Mouse (Mus musculus) 3134 (cell line): Measurements from ENCODE around the gene Mrpl4.
A peak's percentile ranks its signal among the peaks of the same experiment; 100 is the strongest.

Source experiments
- DNase-seq: peaks from one replicate; pipeline ENCODE4 v3.0.0-alpha.2; 2011; ENCODE audit warnings: low spot score; ENCODE audit not compliant: insufficient read length; ENCODE audit errors: extremely low read depth

Gene Mrpl4

GRCm38 (mm10) chr9:21016331-21017176 is 14.0 kb downstream of the Mrpl4 start:
- no peak for DNase-seq

- no peak for DNase-seq
Observed at GRCm38 (mm10) chr9:21017177-21017575, 14.6 kb downstream of the Mrpl4 start.

GRCm38 (mm10) chr9:21018600-21018999 is 16.1 kb downstream of the Mrpl4 start:
- no peak for DNase-seq

GRCm38 (mm10) chr9:21021363-21021762 is 18.8 kb downstream of the Mrpl4 start:
- DNase-seq = no peak

- no peak for DNase-seq
Observed at GRCm38 (mm10) chr9:21022288-21022687, 19.8 kb downstream of the Mrpl4 start.

GRCm38 (mm10) chr9:21022726-21023125 is 20.2 kb downstream of the Mrpl4 start:
- no peak for DNase-seq

- DNase-seq = no peak
Observed at GRCm38 (mm10) chr9:21025258-21025810, 22.8 kb downstream of the Mrpl4 start.

- DNase-seq = no peak
Observed at GRCm38 (mm10) chr9:21026849-21027248, 24.3 kb downstream of the Mrpl4 start.

GRCm38 (mm10) chr9:21027774-21028290 is 25.3 kb downstream of the Mrpl4 start:
- no peak for DNase-seq

GRCm38 (mm10) chr9:21028560-21029110 is 26.1 kb downstream of the Mrpl4 start:
- DNase-seq = no peak

- DNase-seq = peak; percentile 40
Observed at GRCm38 (mm10) chr9:21029291-21030054, 26.9 kb downstream of the Mrpl4 start, which contains the start of gene Icam4. Gene Icam4 (plus strand): TSS chr9:21029373.

GRCm38 (mm10) chr9:21030055-21030600 is 27.6 kb downstream of the Mrpl4 start:
- DNase-seq = no peak

GRCm38 (mm10) chr9:21030781-21031250 is 28.3 kb downstream of the Mrpl4 start:
- peak; percentile 75 for DNase-seq

GRCm38 (mm10) chr9:21031251-21031895 is 28.8 kb downstream of the Mrpl4 start:
- peak; percentile 77 for DNase-seq

- DNase-seq = no peak
Observed at GRCm38 (mm10) chr9:21031896-21032351, 29.4 kb downstream of the Mrpl4 start, which contains the start of gene Icam5. Gene Icam5 (plus strand): TSS chr9:21032073.

- DNase-seq = no peak
Observed at GRCm38 (mm10) chr9:21032491-21032890, 30.0 kb downstream of the Mrpl4 start.

- peak; percentile 70 for DNase-seq
Observed at GRCm38 (mm10) chr9:21033136-21033535, 30.6 kb downstream of the Mrpl4 start.

- DNase-seq = no peak
Observed at GRCm38 (mm10) chr9:21034481-21035085, 32.0 kb downstream of the Mrpl4 start.

- no peak for DNase-seq
Observed at GRCm38 (mm10) chr9:21035586-21035985, 33.0 kb downstream of the Mrpl4 start.
